Mouse (Mus musculus) CH12.LX (cell line): ENCODE measurements around the gene Bcl7b.

Experiments
- CTCF ChIP-seq, 2 experiments: IDR thresholded peaks in 1 of 2; conservative IDR thresholded peaks in 1 of 2; 2 replicates each; pipeline ENCODE4 v1.5.1; 2011 to 2012; ENCODE audit warnings: low read depth in 2 of 2, low read length in 2 of 2, improper control_type of control experiment in 1 of 2, inconsistent platforms in 1 of 2, mild to moderate bottlenecking in 1 of 2, moderate library complexity in 1 of 2
- MAZ ChIP-seq: IDR thresholded peaks from 2 replicates; pipeline ENCODE4 v1.6.1; 2012; ENCODE audit warnings: low read depth, mild to moderate bottlenecking, inconsistent platforms, low read length, improper control_type of control experiment, moderate library complexity
- NRF1 ChIP-seq: IDR thresholded peaks from 2 replicates; pipeline ENCODE4 v1.6.1; 2014; ENCODE audit warnings: low read depth, mild to moderate bottlenecking, inconsistent platforms, low read length, improper control_type of control experiment, moderate library complexity
- RAD21 ChIP-seq: IDR thresholded peaks from 2 replicates; pipeline ENCODE4 v1.6.1; 2011; ENCODE audit warnings: low read depth, mild to moderate bottlenecking, low read length, improper control_type of control experiment, moderate library complexity
- ZMIZ1 ChIP-seq: IDR thresholded peaks from 2 replicates; pipeline ENCODE4 v1.6.1; 2012; ENCODE audit warnings: low read depth, mild to moderate bottlenecking, inconsistent platforms, low read length, improper control_type of control experiment

GRCm38 (mm10) chr5:135149053-135149819, 18.8 kb upstream of the Bcl7b start, which contains the start of gene Tbl2:
- TF ChIP-seq MAZ (no peak), NRF1 (no peak), ZMIZ1 (peak; percentile 88), CTCF (conservative IDR thresholded peaks at IDR 0.05 in 1 of 2, IDR thresholded peaks at IDR 0.05 in 1 of 2; ENCODE audit: low read depth in 2 of 2, low read length in 2 of 2) (no peak), RAD21 (no peak)
